Mouse (Mus musculus): Measurements from ENCODE around the gene Kcnma1.

GRCm38 (mm10) chr14:24002647-24003046 is 11.6 kb downstream of the Kcnma1 start:
- TF ChIP-seq USF2 (IDR thresholded peaks at IDR 0.05; ENCODE audit: borderline replicate concordance in 1 of 2, insufficient read depth in 1 of 2, low read depth in 1 of 2, low read length in 2 of 2) (no peak), POLR2A (IDR thresholded peaks at IDR 0.05; ENCODE audit: control insufficient read depth in 1 of 2, insufficient read depth in 1 of 2, low read depth in 1 of 2, low read length in 2 of 2, poor library complexity in 1 of 2) (no peak), CHD2 (IDR thresholded peaks at IDR 0.05; ENCODE audit: low read length) (no peak), ELF1 (IDR thresholded peaks at IDR 0.05; ENCODE audit: low read depth, low read length) (no peak), CTCF (IDR thresholded peaks at IDR 0.05 in 2 of 3, conservative IDR thresholded peaks at IDR 0.05 in 1 of 3; ENCODE audit: control insufficient read depth in 1 of 3, insufficient read depth in 1 of 3, low read depth in 2 of 3, low read length in 3 of 3, poor library complexity in 1 of 3, severe bottlenecking in 1 of 3) (no peak), HCFC1 (IDR thresholded peaks at IDR 0.05; ENCODE audit: low read depth, low read length) (no peak), ETS1 (IDR thresholded peaks at IDR 0.05; ENCODE audit: low read depth, low read length) (no peak), RAD21 (IDR thresholded peaks at IDR 0.05; ENCODE audit: low read depth, low read length) (no peak), CHD1 (IDR thresholded peaks at IDR 0.05; ENCODE audit: low read depth, low read length) (no peak), TAL1 (IDR thresholded peaks at IDR 0.05; ENCODE audit: low read length) (no peak), POLR2AphosphoS5 (IDR thresholded peaks at IDR 0.05; ENCODE audit: borderline replicate concordance, low read depth, low read length) (no peak)

Data from MEL (cell line).